Mouse (Mus musculus) thymus, postnatal 0 days (tissue): ENCODE data around the gene Onecut1. TPM values are rescaled to one million over a fixed set of nuclear protein-coding genes. Genes with fewer than 3 reads are reported as not detected.
A peak's percentile ranks its signal among the peaks of the same experiment; 100 is the strongest.

Experiments used
- DNase-seq: peaks from one replicate; pipeline ENCODE4 v3.0.0-alpha.2; 2015; ENCODE audit warnings: low spot score
- polyA plus RNA-seq: library from polyadenylated mRNA; unstranded; fragments of >200 nt; fragmentation: Nextera tagmentation; extraction: Ambion mirVana; gene quantifications from 2 replicates; pipeline ENCODE4 v1.2.1, GENCODE M21; 2015

Gene Onecut1
- polyA plus RNA-seq = not detected in 2 replicates

DNA sequence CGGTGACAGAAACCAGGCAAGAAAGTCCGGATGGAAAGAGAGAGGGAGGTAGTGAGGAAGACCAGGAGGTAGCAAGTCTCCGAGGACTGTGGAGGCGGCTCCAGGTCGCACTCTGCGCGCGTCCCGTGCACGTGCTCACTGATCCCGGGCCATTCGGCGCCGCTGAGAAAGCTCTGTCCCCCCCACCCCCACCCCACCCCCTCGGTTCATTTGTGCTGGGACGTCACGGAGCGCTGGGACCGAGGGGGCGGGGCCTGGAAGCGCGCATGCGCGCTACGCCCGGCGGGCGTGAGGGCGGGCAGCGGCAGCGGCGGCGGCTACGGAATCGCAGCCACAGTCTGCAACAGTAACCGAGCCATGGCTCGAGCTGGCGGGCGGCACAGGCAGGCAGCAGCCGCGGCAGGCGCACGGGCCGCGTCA lies at the start of gene Onecut1:
Gene Onecut1 (plus strand): TSS at position 361 of the 420 bp plus-strand sequence.
- DNase-seq = peak; percentile 13

DNA sequence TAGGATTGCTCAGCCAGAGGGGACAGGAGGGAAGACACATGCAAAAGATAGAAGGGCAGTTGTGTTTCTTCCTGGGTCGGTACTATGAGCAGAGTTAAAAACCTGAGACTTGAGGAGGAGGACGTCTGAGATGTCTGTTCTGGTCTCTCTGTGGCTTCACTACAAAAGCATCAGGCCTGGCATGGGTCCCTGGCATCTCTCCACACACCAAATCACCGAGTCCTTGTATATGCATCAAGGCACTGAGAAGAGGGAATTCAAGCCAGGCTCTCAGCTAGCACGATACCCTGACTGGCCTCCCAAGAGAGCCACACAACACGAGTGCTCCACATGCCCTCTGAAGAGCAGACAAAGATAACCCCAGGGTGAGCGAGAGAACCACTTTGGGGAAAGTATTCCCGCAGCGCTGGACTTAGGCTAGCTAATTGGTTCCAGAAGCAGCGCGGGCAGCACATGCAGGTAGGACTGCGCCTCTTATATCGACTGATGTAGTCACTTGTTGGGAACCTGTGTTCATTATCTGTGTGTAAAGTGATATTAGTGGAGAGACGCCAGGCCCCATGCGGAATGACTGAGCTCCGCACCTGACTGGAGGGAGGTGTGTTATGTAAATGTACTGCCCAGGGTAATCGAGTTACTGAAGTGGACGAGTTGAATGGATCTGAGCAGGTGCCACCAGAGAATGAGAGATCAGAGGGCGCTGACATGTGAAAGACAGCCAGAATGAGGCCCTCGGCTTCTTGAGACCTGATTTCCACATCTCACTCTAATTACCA lies 41.8 kb upstream of the Onecut1 start:
- DNase-seq = no peak

DNA sequence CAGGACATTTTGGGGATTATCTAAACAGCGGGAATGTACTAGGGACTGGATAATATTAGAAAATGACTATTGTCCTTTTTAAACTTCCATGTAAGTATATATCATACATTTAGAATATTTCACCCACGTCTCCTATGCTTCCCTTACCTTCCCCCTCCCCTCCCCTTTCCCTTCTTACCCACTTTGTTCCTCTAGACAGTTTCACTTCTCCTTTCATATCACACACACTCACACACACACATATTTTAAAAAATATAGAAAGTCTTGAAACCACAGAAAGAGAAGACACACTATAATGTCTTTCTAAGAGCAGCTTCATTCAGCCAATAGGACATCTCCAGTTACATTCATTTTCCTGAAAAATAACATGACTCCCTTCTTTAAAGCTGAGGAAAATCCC lies 36.6 kb upstream of the Onecut1 start:
- DNase-seq = no peak

DNA sequence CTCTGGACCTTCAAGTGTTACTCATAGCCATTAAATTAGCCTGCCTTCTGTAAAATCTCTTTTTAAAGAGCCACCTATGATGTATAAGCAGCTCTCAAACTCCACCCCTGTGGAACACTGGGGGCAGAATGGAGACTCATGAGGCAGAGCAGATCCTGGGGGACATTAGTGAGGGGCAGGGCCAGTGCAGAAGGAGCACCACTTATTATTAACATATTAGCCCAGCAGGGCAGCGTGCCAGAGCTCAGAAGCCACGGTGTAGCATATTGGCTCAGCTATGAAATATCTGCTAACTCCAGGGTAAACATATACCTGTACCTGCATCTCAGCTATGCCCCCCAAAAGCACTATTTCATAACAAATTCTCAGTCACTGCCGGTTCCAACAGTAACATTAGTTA lies 32.5 kb upstream of the Onecut1 start:
- no peak for DNase-seq

DNA sequence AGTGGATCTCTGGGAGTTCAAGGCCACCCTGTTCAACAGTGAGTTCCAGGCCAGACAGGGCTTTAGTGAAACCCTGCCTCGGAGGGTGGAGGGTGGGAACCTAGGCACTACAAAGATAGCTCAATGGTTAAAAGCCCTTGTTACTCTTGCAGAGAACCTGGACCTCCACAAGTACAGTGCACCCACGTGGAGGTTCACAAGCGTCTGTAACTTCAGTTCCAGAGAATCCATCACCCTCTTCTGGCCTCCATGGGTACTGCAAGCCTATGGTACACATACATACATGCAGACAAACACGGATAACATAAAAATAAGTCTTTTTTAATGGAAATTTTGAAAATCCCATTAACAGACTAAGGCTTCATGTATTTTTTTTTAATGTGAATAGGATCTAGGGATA lies 18.8 kb upstream of the Onecut1 start:
- no peak for DNase-seq

DNA sequence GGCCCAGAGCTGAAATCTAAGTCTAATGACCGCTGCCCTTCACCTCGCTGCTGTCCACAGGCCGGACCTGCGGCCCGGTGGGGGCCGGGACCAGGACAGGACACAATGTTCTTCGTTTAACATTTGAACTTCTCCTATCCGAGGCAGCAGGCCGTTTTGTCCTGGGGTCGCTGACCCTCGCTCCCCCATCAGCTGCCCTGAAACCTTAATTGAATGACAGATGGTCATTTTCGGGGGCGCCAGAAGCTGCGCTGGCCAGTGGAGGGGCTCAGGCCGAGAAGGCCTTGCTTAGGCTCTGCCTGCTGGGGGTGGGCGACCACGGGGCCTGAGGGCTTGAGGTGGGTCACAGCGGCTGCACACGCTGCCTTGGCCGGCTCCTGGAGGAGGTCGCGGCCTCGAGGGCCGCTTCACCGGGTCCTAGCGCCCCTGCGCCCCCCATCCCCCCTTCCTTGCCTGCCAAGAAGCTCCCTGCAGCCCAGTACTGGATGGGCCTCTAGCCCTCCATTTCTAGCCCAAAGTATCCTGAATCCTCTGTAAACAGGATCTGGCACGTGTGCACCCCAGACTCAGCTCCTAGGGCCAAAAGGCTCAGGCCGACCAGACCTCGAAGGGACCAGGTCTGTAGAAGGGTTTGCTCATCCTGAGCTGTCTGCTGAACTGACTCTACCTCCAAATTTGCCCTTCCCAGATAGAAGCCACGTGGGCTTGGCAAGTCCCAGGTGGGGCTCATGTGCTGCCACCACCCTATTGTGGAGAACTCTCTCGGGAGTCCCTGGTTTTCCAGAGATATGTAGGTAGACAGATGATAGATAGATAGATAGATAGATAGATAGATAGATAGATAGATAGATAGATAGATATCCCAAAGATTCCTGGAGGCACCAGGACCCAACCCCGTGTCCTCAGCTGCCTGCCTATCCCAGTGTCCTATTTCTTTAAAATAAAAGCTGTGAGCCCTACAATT lies 14.6 kb upstream of the Onecut1 start:
- DNase-seq = no peak

DNA sequence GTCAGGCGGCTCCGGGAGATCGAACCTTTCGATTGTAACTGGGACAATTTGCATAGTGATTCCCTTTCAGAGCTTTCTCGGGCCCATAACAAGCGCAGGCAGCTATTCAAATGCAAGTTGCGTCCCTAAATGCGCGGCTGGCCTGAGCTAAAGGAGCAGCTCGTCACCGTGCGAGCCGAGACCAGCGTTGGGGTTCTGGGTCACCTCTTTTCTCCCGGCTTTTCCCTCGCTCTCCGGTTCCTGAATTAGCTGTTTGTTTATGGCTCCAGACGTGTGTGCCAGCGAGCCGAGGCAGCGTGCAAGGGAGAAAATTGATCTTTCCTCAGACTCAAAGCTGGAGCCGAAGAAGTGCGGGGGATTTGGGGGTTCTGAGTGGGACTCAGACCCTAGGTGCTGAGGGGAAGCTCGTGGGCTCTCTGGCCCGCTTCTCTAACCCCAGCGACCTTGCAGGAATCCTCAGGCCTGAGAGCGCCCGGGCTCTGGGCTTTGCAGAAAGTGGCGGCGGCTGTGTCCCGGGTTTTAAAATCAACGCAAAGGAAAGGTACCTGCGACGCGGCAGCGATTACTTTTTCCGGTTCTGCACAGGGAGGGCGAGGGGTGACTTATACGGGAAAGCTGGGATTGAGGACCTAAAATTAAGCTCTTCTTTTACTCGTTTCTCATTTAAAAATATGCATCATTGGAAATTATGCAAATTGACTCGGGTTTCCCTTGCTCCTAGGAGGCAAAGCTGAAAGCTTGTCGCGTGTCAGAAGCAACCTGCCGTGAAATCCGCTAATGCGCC lies 13.1 kb upstream of the Onecut1 start:
- no peak for DNase-seq

DNA sequence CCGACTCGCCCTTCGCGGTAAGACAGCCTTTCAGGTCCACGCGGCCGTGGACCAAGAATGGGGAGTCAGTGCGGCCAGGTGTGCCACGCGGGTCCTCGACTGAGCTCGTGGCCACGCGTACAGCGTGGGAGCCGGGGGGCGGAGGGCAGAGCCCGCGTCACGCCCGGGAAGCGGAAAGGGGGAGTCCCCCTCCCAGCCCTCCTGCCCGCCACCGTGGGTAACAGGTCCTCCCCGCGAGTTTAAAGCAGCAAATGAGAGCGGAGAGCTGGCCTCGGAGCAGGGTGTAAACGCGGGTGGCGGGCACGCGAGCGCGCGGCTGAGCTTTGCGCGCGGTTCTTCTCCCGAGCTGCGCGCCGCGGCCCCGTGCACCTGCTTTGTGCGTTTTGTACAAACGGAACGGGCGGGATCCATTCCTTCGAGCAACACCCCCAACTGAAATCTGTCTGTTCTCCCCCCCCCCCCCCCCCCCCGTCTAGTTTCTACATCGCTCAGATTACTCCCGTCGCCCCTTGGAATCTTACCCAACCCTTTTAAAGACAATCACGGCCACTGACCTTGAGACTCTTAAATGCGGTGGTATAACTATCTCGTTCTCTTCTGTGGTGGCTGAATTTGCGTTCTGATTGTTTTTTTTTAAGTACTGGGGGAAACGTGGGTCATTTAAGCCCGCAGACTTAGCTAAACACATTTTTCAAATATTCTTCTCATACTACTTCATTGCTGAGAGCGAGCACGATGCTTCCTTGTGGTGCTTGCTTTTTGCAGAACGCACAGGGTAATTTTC lies 12.3 kb upstream of the Onecut1 start:
- no peak for DNase-seq

DNA sequence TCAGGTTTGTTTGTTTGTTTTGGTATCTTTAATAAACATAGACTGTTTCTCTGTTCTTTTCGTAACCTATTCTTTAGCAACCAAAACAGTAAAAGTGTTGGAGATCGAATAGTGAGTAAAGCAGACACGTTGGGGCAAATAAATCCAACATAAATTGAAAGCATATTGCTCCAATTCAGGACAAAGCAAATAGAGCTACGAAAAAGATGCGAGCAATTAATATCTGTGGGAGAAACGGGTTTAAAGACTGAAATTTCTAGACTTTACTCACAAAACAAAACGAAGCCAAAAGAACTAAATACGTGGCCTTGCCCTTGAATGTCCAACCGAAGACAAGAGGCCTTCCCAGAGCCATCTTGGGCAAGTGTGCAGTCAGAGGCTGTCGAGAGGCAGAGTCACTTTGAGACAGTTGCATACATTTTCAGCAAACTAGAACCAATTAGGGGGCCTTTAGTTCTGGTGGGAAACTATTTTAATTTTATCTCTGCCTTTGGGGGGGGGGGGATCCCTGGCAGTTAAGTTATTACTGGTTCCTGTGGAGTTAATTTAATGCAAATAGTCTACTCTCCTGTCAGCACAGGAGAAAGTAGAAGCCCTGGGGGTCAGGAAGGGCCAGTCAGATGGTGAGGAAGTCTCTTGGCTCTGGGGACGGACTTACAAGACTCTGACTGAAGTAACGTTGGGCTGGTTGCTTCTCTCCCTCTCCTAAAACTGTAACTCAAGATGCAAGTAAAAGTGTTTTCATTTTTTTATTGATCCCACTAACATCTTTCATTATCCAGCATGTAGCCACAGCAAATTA lies 11.5 kb upstream of the Onecut1 start:
- no peak for DNase-seq

DNA sequence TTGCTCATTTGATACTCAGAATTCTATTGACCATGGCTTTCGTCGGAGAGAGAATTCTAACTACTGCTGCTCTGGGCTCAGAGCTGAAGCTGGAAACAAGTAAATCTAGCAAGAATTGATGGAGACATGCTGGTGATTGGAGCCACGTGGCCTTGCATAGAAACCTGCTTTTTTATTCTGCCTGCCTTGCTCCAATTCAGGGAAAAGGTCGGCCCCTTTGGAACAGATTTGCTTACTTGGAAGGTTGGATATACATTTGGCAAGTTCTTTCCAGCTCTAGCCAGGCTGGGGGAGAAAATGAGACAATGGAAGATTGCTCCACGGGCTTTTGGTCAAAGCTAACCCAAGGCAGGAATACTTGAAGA lies 11.0 kb upstream of the Onecut1 start:
- DNase-seq = no peak

DNA sequence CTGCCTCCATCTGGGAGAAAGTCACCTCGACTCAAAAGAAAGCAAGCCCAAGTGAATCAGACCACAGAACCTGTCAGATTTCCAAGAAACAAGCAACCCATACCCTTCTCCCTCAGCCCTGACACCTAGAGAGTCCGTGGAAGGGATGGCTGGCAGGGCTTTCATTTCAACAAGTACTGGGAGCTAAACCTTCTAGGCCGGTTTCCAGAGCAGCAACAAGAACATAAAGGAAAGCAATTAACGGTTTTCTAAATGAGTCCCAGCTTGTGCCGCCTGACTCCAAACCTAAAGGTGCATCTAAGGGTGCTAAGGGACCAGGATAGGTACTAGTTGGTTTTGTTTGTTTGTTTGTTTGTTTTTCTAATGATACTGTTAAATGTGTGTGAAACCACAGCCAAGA lies 10.1 kb upstream of the Onecut1 start:
- no peak for DNase-seq

DNA sequence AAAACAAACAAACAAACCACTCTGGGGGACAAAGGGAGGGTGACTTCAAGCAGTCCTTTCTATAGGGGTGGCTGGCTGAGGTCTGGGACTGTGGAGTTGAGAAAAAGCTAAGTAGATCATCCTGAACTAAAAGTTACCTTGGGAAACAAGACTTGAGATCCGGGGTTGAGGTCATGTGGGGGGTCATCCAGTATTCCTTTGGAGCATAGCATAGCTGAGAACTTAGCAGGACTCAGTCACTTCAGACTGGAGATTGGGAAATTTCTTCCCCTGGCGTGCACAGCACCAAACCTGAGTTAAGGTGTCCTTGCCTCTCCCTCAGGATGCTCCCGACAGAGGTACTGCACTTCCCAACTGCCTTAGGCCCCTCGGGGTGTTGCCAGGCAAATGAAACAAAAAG lies 9.4 kb upstream of the Onecut1 start:
- DNase-seq = no peak

DNA sequence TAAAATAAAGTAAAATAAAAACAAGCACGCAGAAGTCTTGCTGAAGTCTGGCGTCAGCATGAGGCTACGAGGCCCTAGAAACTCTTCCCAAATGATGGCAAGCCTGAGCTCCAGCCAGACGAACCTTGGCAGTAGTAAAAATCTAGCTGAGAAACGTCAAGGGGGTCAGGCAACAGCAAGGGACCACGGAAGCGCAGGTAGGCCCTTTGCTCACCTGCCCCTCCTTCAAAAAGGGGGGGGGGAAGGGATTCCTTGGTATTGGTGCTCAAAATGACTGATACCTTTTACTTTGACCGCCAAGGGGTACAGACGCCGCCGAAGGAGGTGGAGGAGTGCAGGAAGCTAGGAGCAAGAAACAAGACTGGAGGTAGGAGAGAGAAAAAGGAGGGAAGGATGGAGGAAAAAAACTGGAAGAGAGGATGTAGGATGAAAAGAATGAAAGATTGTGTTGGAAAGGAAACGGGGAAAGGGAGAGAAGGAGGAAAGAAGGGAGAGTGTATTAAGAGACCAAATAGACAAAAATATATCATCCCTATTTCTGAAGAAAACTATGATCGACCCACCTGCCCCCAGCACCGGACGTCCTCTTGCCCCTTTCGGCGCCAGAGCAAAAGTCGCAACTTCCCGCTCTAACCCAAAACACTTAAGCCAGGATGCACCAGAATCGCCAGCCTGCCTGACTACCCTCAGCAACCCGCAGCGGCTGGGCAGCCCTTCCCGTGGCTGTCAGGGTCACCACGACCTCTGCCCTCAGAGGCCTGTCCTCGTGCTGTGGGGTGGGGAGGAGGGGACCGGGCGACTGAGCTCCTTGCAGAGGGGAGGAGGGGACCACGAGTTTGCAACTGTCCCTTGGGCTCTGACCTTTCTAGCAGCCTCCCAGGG lies 8.3 kb upstream of the Onecut1 start:
- no peak for DNase-seq

DNA sequence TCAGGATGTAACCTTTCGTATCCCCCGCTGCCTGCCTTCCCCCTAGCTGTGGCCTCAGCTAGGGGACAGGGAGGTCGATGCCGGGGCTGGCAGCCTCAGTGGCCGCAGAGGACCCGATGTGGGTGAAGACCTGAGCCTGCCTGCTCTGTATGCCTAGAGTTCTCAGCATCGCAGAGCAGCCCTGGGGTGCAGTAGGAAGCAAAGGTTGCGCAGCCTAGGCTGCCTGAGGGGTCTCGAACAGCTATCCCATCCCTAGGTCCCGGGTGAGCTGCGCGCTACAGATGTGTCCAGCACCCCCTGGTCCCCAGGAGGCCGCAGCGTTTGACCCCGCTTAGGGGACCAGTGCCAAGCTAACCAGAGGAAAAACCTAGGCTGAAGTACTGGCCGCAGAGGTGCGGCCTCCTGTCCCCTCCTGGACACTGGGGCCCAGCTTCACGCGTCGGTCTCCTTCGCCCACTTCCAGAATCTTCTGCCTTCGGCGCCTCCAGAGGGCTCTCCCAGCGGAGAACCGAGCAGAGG lies 7.6 kb upstream of the Onecut1 start:
- no peak for DNase-seq

DNA sequence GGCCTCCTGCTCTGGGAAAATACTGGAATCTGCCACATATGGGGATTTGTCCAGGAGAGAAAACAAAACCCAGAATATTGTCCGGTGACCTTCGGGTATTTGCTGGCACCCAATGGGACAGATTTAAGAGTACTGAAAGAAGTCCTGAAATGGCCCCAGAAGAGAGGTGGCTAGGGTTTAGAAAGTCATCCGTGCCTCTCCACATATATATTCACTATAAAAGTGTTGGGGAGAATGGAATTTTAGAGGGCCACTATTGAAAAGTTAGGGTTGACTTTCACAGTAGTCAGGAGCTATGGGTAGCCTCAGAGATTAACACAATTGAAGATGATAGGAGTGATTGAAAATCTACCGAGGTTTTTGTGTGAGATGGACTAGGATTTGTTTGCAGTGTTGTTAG lies 6.3 kb upstream of the Onecut1 start:
- DNase-seq = no peak

DNA sequence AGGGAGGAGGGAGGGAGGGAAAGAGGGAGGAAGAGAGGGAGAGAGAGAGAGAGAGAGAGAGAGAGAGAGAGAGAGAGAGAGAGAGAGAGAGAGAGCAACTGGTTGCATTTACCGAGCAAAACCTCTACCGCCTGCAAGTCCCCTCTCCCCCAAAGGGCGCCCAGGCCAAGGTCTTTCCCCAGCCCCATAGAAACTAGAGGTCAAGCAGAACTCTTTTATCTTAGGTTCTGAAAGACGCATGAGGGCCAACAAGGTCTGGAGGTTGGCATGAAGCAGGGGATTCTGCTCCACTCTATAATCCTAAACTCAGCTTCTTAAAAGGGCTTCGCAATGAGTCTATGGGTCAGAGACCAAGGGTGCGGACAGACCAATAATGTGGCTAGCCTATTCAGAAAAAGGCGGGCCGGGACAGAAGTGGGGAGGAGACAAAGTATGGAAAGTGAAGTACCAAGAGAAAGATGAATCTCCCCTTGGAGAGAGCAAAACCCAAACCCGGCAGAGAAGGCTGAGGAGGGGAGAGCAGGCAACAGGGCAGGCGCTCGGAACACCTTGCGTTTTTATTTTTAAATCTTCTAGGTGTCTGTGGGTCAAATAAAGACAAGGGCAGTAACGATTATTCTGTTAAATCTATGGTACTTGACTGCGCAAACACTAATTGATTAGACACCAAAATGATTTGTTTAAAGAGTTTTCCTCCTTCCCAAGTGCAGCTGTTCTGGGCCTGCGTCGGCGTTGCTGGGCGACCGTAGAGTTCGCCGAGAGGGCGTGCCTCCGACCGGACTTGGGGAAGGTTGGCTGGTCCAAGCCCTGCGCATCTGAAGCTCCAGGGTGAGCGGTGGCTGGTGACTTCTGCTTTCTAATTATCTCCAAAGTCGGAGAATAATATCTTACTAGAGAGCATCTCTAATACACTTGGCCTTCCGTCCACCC lies 4.9 kb upstream of the Onecut1 start:
- DNase-seq = no peak

DNA sequence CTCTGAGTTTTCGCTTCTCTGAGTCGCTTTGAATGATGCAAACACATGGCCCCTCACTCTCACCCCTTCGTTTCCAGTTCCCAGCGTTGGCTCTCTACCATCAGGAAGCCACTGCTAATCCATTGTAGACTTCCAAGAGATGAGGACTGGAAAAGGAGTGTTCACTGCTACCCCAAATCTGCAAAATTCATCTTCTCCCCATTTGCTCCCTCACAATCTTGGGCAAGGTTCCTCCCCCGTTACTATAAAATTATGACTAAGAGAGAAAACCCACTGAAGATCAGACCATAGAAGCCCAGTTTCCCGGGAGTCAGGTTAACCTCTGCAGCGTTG lies 4.2 kb upstream of the Onecut1 start:
- DNase-seq = no peak

DNA sequence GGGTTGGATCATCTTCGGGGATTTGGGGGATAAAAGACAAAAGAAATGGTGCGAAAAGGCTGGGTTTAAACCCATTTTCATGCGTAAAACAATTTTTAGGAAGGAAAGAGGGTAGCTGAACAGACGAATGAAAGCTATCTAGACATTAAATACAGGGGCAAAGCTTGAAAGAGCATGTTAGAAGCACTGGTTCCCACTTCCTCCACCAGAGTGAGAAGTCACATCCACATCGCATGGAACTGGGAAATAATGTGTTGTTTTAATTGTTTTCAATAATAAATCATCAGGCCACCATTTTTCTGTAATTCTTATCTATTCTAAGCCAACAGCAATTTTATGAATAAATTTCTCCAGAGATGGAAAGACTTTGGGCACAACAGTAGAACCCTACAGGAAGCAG lies 3.6 kb upstream of the Onecut1 start:
- DNase-seq = no peak
